Mouse (Mus musculus) C2C12 (cell line): Measurements from ENCODE around the gene Trim25.

ENCODE experiments used
- CEBPB ChIP-seq: IDR thresholded peaks from one replicate; pipeline ENCODE4 v1.6.1; 2011; ENCODE audit warnings: low read depth, mild to moderate bottlenecking, control low read depth, moderate library complexity
- CTCF ChIP-seq: IDR thresholded peaks from one replicate; pipeline ENCODE4 v1.5.1; 2011; ENCODE audit not compliant: control insufficient read depth, insufficient read depth, insufficient read length
- MAX ChIP-seq: IDR thresholded peaks from one replicate; pipeline ENCODE4 v1.6.1; 2011; ENCODE audit warnings: mild to moderate bottlenecking, control low read depth
- MYOD1 ChIP-seq: IDR thresholded peaks from one replicate; pipeline ENCODE4 v1.6.1; 2011; ENCODE audit warnings: low read depth; ENCODE audit not compliant: control insufficient read depth, insufficient read length
- MYOG ChIP-seq: IDR thresholded peaks from one replicate; pipeline ENCODE4 v1.6.1; 2011; ENCODE audit not compliant: control insufficient read depth, insufficient read length; ENCODE audit errors: extremely low read depth
- USF1 ChIP-seq: IDR thresholded peaks from one replicate; pipeline ENCODE4 v1.6.1; 2011; ENCODE audit warnings: low read depth, mild to moderate bottlenecking, control low read depth, moderate library complexity

DNA sequence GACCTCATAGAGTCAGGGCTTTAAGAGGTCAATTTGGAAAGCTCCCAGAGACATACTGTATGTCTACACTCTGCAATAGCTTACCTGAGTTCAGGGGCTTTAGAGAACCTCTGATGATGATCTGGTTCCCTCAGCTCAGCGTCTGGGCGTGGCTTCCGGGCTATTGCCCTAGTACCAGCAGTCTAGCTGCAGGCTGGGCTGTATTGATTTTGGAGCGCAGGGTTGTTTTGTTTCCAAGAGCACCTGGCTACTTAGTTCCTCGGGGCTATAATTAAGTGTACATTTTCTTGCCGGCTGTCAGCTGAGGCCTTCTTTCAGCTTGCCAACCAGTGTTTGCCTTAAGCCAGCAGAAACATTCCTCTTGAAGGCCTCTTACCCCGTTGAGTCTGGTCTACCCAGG is 10.3 kb downstream of the Trim25 start:
- TF ChIP-seq CTCF, result no peak
- TF ChIP-seq MAX, result no peak
- TF ChIP-seq MYOD1, result no peak
- TF ChIP-seq USF1, result no peak
- no peak for TF ChIP-seq MYOG
- no peak for TF ChIP-seq CEBPB
